Mouse (Mus musculus): Measurements from ENCODE around the gene Slc12a9. TPM values are rescaled to one million over a fixed set of nuclear protein-coding genes. Genes with fewer than 3 reads are reported as not detected.
A peak's percentile ranks its signal among the peaks of the same experiment; 100 is the strongest.

The Slc12a9 gene
- total RNA-seq, 1 experiment: 20.9 TPM

GRCm38 (mm10) chr5:137288999-137289470, 44.4 kb downstream of the Slc12a9 start:
- H3K9ac ChIP-seq (ENCODE audit: insufficient read depth, low read depth, low read length, poor library complexity, severe bottlenecking): 0 out of 2 replicates have a peak overlapping the region, but pooled peaks have one; percentile 0
- no peak for DNase-seq (ENCODE audit: low read depth, low spot score)

DNA sequence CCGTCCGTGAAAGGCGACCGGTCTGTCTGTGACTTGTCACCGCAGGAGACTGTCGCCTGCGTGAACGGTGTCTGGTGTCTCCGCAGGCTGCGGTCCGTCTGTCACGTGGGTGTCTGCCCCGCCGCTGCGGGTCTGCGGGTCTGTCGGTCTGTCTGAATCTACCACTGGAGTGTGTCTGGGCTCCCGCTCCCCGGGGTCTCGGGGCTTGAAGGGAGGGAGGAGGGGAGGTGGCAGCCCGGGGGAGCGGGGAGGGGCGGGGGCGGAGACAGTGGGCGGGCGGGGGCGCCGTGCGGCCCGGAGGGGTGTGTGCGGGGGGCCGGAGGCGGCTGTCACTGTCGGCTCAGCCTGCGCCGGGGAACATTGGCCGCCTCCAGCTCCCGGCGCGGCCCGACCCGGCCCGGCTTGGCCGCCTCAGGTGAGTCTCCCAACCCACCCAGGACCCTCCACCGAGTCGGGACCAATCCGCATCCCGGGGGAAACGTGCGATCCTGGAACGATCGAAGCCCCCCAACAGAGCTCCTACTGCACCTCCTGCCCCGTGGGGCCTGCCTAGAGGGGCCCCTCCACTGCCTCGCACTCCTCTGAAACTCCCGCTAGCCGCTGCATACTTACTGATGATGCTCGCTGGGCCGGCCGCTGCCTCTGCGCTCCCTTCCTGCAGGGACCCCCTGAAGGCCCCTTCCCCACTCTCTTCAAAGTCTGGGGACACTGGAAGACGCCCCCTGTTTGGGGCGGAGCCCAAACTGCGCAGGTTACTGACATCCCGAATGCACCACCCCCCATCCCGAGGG, 45.2 kb downstream of the Slc12a9 start:
- Histone ChIP-seq H3K9me3 (ENCODE audit: control insufficient read depth, insufficient read depth, low read depth, low read length) (no peaks in the 10 kb centered on the region), H3K36me3 (ENCODE audit: control insufficient read depth, insufficient read depth, low read length, poor library complexity, severe bottlenecking) (no peaks in the 10 kb centered on the region), H3K4me3 (ENCODE audit: insufficient read depth in 1 of 2, low read depth in 1 of 2, low read length in 2 of 2, poor library complexity in 1 of 2, severe bottlenecking in 1 of 2) (peak overlapping the region; percentile 41 to 54; a peak in 3 of 4 replicates), H3K27ac (ENCODE audit: insufficient read depth, low read depth, low read length, poor library complexity, severe bottlenecking) (no peak overlapping the region), H3K4me1 (ENCODE audit: control insufficient read depth in 2 of 2, insufficient read depth in 2 of 2, low read length in 2 of 2, poor library complexity in 1 of 2) (peaks cover 0 to 16% of the 10 kb centered on the region in 2 experiments; a peak in 2 of 4 replicates), H3K9ac (ENCODE audit: insufficient read depth, low read depth, low read length, poor library complexity, severe bottlenecking) (peak overlapping the region; percentile 34; the same call in 1 of the 2 replicates)
- no peak for TF ChIP-seq HCFC1 (IDR thresholded peaks at IDR 0.05; ENCODE audit: borderline replicate concordance, insufficient read depth, low read length)
- TF ChIP-seq MAFK (IDR thresholded peaks at IDR 0.05; ENCODE audit: insufficient read depth, low read depth, low read length): no peak
- TF ChIP-seq CHD2 (IDR thresholded peaks at IDR 0.05; ENCODE audit: low read depth, low read length): no peak
- in situ Hi-C loops (cut with MboI; ENCODE audit: low sequenced_read_pairs in 2 of 2, unreplicated experiment in 2 of 2): no loop called here
- DNase-seq (ENCODE audit: low read depth, low spot score): no peak

More at GRCm38 (mm10) chr5:137288999-137289470, 44.4 kb downstream of the Slc12a9 start:
- H3K9me3 ChIP-seq (ENCODE audit: control insufficient read depth, insufficient read depth, low read depth, low read length): no peaks in the 10 kb centered on the region
- TF ChIP-seq ZC3H11A (IDR thresholded peaks at IDR 0.05; ENCODE audit: borderline replicate concordance, low read depth, low read length) (no peak), HCFC1 (IDR thresholded peaks at IDR 0.05; ENCODE audit: borderline replicate concordance, insufficient read depth, low read length) (no peak), MAFK (IDR thresholded peaks at IDR 0.05; ENCODE audit: insufficient read depth, low read depth, low read length) (no peak)
- peak overlapping the region; percentile 22 to 62 for H3K4me3 ChIP-seq (ENCODE audit: insufficient read depth in 1 of 2, low read depth in 1 of 2, low read length in 2 of 2, poor library complexity in 1 of 2, severe bottlenecking in 1 of 2)
- in situ Hi-C loops (cut with MboI; ENCODE audit: low sequenced_read_pairs in 2 of 2, unreplicated experiment in 2 of 2): no loop called here
- H3K36me3 ChIP-seq (ENCODE audit: control insufficient read depth, insufficient read depth, low read length, poor library complexity, severe bottlenecking): no peaks in the 10 kb centered on the region
- H3K4me1 ChIP-seq (ENCODE audit: control insufficient read depth in 2 of 2, insufficient read depth in 2 of 2, low read length in 2 of 2, poor library complexity in 1 of 2): peaks cover 0 to 16% of the 10 kb centered on the region in 2 experiments; a peak in 2 of 4 replicates
- H3K27ac ChIP-seq (ENCODE audit: insufficient read depth, low read depth, low read length, poor library complexity, severe bottlenecking): no peak overlapping the region

- peak within 1 kb of the TSS; percentile 48 to 54 for H3K4me3 ChIP-seq (ENCODE audit: insufficient read depth in 1 of 2, low read depth in 1 of 2, low read length in 2 of 2, poor library complexity in 1 of 2, severe bottlenecking in 1 of 2)
- H3K9me3 ChIP-seq (ENCODE audit: control insufficient read depth, insufficient read depth, low read depth, low read length): no peaks in the 10 kb centered on the region
- H3K36me3 ChIP-seq (ENCODE audit: control insufficient read depth, insufficient read depth, low read length, poor library complexity, severe bottlenecking): no peaks in the 10 kb centered on the region
- H3K4me1 ChIP-seq (ENCODE audit: control insufficient read depth in 2 of 2, insufficient read depth in 2 of 2, low read length in 2 of 2, poor library complexity in 1 of 2): peaks cover 0 to 16% of the 10 kb centered on the region in 2 experiments; a peak in 2 of 4 replicates
- H3K27ac ChIP-seq (ENCODE audit: insufficient read depth, low read depth, low read length, poor library complexity, severe bottlenecking): no peak within 1 kb of the TSS
- DNase-seq (ENCODE audit: low read depth, low spot score): no peak
- in situ Hi-C loops (cut with MboI; ENCODE audit: low sequenced_read_pairs in 2 of 2, unreplicated experiment in 2 of 2): no loop called here
- TF ChIP-seq ZC3H11A (IDR thresholded peaks at IDR 0.05; ENCODE audit: borderline replicate concordance, low read depth, low read length): no peak
- no peak for TF ChIP-seq MAFK (IDR thresholded peaks at IDR 0.05; ENCODE audit: insufficient read depth, low read depth, low read length)
- no peak for TF ChIP-seq HCFC1 (IDR thresholded peaks at IDR 0.05; ENCODE audit: borderline replicate concordance, insufficient read depth, low read length)
- TF ChIP-seq ZNF384 (IDR thresholded peaks at IDR 0.05; ENCODE audit: low read depth, low read length): no peak
- TF ChIP-seq CHD2 (IDR thresholded peaks at IDR 0.05; ENCODE audit: low read depth, low read length): no peak
- H3K9ac ChIP-seq (ENCODE audit: insufficient read depth, low read depth, low read length, poor library complexity, severe bottlenecking): peak within 1 kb of the TSS; percentile 34; the same call in 1 of the 2 replicates
These were observed 46.1 kb downstream of the Slc12a9 start, which contains the start of gene Ache for GRCm38 (mm10) chr5:137287032-137287952. Gene Ache, plus strand, starts transcription at chr5:137287519.

DNA sequence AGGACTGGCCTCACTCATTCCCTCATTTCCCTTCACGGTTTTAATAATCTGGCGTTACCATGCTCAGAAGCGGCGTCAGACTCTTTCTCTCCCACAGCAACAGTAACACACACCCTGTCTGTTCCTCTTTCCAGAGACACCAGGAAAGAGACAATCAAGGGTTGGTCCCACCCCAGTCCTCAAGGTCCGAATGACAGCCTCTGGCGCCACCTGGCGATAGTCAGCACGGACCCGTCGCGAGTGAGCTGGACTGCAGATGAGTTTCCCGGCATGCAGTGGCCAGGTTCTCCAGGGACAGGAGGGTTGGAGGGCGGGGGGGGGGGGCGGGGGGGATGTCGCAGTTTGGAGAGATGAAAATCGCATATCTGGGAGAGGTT, 46.8 kb downstream of the Slc12a9 start:
- peak overlapping the region; percentile 44 to 48; a peak in 2 of 4 replicates for H3K4me3 ChIP-seq (ENCODE audit: insufficient read depth in 1 of 2, low read depth in 1 of 2, low read length in 2 of 2, poor library complexity in 1 of 2, severe bottlenecking in 1 of 2)
- no peak overlapping the region for H3K27ac ChIP-seq (ENCODE audit: insufficient read depth, low read depth, low read length, poor library complexity, severe bottlenecking)
- TF ChIP-seq ZC3H11A (IDR thresholded peaks at IDR 0.05; ENCODE audit: borderline replicate concordance, low read depth, low read length): peak; percentile 76; the same call in 1 of the 2 replicates
- no peak for TF ChIP-seq HCFC1 (IDR thresholded peaks at IDR 0.05; ENCODE audit: borderline replicate concordance, insufficient read depth, low read length)
- no peak for DNase-seq (ENCODE audit: low read depth, low spot score)
- no peaks in the 10 kb centered on the region for H3K36me3 ChIP-seq (ENCODE audit: control insufficient read depth, insufficient read depth, low read length, poor library complexity, severe bottlenecking)
- in situ Hi-C loops (cut with MboI; ENCODE audit: low sequenced_read_pairs in 2 of 2, unreplicated experiment in 2 of 2): no loop called here
- H3K4me1 ChIP-seq (ENCODE audit: control insufficient read depth in 2 of 2, insufficient read depth in 2 of 2, low read length in 2 of 2, poor library complexity in 1 of 2): peaks cover 0 to 16% of the 10 kb centered on the region in 2 experiments; a peak in 2 of 4 replicates
- no peak overlapping the region for H3K9ac ChIP-seq (ENCODE audit: insufficient read depth, low read depth, low read length, poor library complexity, severe bottlenecking)
- H3K9me3 ChIP-seq (ENCODE audit: control insufficient read depth, insufficient read depth, low read depth, low read length): no peaks in the 10 kb centered on the region

Data from ES-E14 (cell line).